Mouse (Mus musculus) neutrophil, adult 5-6 weeks (primary cell): Measurements from ENCODE around the gene Gm20896. TPM values are rescaled to one million over a fixed set of nuclear protein-coding genes. Genes with fewer than 3 reads are reported as not detected.
"Not testable (repeated sequence)": the region's sequence is repeated elsewhere in the genome, so short reads cannot be mapped to it uniquely, and the experiment has no call there.

Experiments used
- ATAC-seq: fragments of 151-379, 151-347 bp; 2 replicates; pipeline ENCODE4 v1.8.0; 2017; ENCODE audit warnings: mild to moderate bottlenecking, moderate TSS enrichment; ENCODE audit not compliant: insufficient number of reproducible peaks, poor library complexity, low FRiP score, severe bottlenecking; ENCODE audit errors: extremely low read depth
- total RNA-seq: library from RNA; stranded (forward); fragments of 200-1000 nt; gene quantifications from 2 replicates; pipeline ENCODE4 v1.2.3, GENCODE M21; 2017

The Gm20896 gene
- not detected in 2 replicates for total RNA-seq

- ATAC-seq, result not testable (repeated sequence)
Observed at GRCm38 (mm10) chrY:35921426-35921825, at the start of gene Gm20896. Gene Gm20896 (minus strand): TSS chrY:35921526.
